Mouse (Mus musculus): Measurements from ENCODE around the gene Dcpp1. TPM values are rescaled to one million over a fixed set of nuclear protein-coding genes. Genes with fewer than 3 reads are reported as not detected.
A peak's percentile ranks its signal among the peaks of the same experiment; 100 is the strongest.

Dcpp1 gene
- polyA plus RNA-seq, 1 experiment from 2014 or later: not detected

GRCm38 (mm10) chr17:23853292-23853691 lies 27.4 kb upstream of the Dcpp1 start:
- H3K9ac ChIP-seq (ENCODE audit: low read depth, low read length): no peak overlapping the region
- no peaks in the 10 kb centered on the region for H3K4me1 ChIP-seq (ENCODE audit: control insufficient read depth, insufficient read depth, low read depth, low read length)
- no peak for ATAC-seq
- H3K36me3 ChIP-seq (ENCODE audit: control insufficient read depth, insufficient read depth, low read length): no peaks in the 10 kb centered on the region
- no peak overlapping the region for H3K4me3 ChIP-seq (ENCODE audit: low read length)
- H3K27ac ChIP-seq (ENCODE audit: low read depth, low read length): no peak overlapping the region
- no peaks in the 10 kb centered on the region for H3K27me3 ChIP-seq (replicated peaks; ENCODE audit: control insufficient read depth, insufficient read depth, low read length)
- 35% methylated on average over 5 of the region's 5 CpGs for WGBS
- no peak overlapping the region for H3K4me2 ChIP-seq (ENCODE audit: low read length)
- H3K9me3 ChIP-seq (ENCODE audit: control insufficient read depth, low read length): no peaks in the 10 kb centered on the region

DNA sequence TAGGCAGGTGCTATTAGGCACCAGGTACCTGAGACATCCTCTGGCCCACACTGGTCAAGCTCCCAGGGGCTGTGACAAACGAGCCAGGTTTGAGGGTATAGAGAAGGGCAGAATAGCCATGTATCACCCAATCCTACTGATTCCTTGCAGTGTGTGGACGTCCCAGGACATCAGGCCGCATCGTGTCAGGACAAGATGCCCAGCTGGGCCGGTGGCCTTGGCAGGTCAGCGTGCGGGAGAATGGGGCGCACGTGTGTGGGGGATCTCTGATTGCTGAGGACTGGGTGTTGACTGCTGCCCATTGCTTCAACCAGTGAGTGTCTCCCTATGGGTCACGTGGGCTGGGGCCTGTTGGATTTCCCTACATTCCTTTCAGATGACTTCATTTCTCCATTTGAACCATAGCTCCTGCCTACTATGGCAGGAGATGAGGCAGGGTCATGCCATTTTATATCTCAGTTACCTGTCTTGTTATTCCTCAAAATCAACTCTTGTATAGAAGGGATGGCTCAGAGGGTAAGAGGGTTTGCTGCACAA lies 26.4 kb upstream of the Dcpp1 start:
- Histone ChIP-seq H3K4me1 (ENCODE audit: control insufficient read depth, insufficient read depth, low read depth, low read length) (no peaks in the 10 kb centered on the region), H3K36me3 (ENCODE audit: control insufficient read depth, insufficient read depth, low read length) (no peaks in the 10 kb centered on the region), H3K9me3 (ENCODE audit: control insufficient read depth, low read length) (no peaks in the 10 kb centered on the region), H3K4me3 (ENCODE audit: low read length) (no peak overlapping the region), H3K27me3 (replicated peaks; ENCODE audit: control insufficient read depth, insufficient read depth, low read length) (no peaks in the 10 kb centered on the region), H3K4me2 (ENCODE audit: low read length) (no peak overlapping the region), H3K9ac (ENCODE audit: low read depth, low read length) (no peak overlapping the region), H3K27ac (ENCODE audit: low read depth, low read length) (no peak overlapping the region)
- WGBS: 91% methylated on average over 10 of the region's 10 CpGs
- no peak for ATAC-seq

- WGBS: 83% methylated on average over 6 of the region's 6 CpGs
- no peaks in the 10 kb centered on the region for H3K4me1 ChIP-seq (ENCODE audit: control insufficient read depth, insufficient read depth, low read depth, low read length)
- no peaks in the 10 kb centered on the region for H3K36me3 ChIP-seq (ENCODE audit: control insufficient read depth, insufficient read depth, low read length)
- H3K4me2 ChIP-seq (ENCODE audit: low read length): no peak overlapping the region
- no peak overlapping the region for H3K27ac ChIP-seq (ENCODE audit: low read depth, low read length)
- no peak overlapping the region for H3K9ac ChIP-seq (ENCODE audit: low read depth, low read length)
- ATAC-seq: no peak
- no peaks in the 10 kb centered on the region for H3K9me3 ChIP-seq (ENCODE audit: control insufficient read depth, low read length)
- no peaks in the 10 kb centered on the region for H3K27me3 ChIP-seq (replicated peaks; ENCODE audit: control insufficient read depth, insufficient read depth, low read length)
- H3K4me3 ChIP-seq (ENCODE audit: low read length): no peak overlapping the region
These were observed 23.5 kb upstream of the Dcpp1 start for GRCm38 (mm10) chr17:23857193-23857592.

DNA sequence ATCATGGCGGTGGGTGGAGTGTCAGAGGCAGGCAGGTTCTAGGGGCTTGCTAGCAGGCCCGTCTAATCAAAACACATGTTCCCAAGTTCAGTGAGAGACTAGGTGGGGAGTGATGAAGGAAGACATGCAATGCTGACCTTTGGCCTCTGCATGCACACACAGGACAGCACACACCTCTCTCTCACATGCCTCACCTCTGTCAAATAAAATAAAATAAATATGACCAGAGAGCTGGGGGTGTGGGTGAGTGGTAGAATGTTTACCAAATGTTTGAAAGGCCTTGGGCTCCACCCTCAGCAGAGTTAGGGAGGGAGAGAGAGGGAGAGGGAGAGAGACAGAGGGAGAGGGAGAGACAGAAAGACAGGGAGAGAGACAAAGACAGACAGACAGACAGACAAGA lies 22.8 kb upstream of the Dcpp1 start:
- ATAC-seq: no peak
- H3K9ac ChIP-seq (ENCODE audit: low read depth, low read length): no peak overlapping the region
- H3K4me3 ChIP-seq (ENCODE audit: low read length): no peak overlapping the region
- no peaks in the 10 kb centered on the region for H3K27me3 ChIP-seq (replicated peaks; ENCODE audit: control insufficient read depth, insufficient read depth, low read length)
- no peaks in the 10 kb centered on the region for H3K9me3 ChIP-seq (ENCODE audit: control insufficient read depth, low read length)
- H3K27ac ChIP-seq (ENCODE audit: low read depth, low read length): no peak overlapping the region
- H3K4me1 ChIP-seq (ENCODE audit: control insufficient read depth, insufficient read depth, low read depth, low read length): no peaks in the 10 kb centered on the region
- H3K36me3 ChIP-seq (ENCODE audit: control insufficient read depth, insufficient read depth, low read length): no peaks in the 10 kb centered on the region
- 88% methylated on average over 2 of the region's 2 CpGs for WGBS
- H3K4me2 ChIP-seq (ENCODE audit: low read length): no peak overlapping the region

GRCm38 (mm10) chr17:23862926-23863325 lies 17.8 kb upstream of the Dcpp1 start:
- ATAC-seq: no peak
- WGBS: 71% methylated on average over 4 of the region's 4 CpGs
- Histone ChIP-seq H3K4me2 (ENCODE audit: low read length) (no peak overlapping the region), H3K4me1 (ENCODE audit: control insufficient read depth, insufficient read depth, low read depth, low read length) (no peaks in the 10 kb centered on the region), H3K27me3 (replicated peaks; ENCODE audit: control insufficient read depth, insufficient read depth, low read length) (no peaks in the 10 kb centered on the region), H3K9me3 (ENCODE audit: control insufficient read depth, low read length) (no peaks in the 10 kb centered on the region), H3K9ac (ENCODE audit: low read depth, low read length) (no peak overlapping the region), H3K27ac (ENCODE audit: low read depth, low read length) (no peak overlapping the region), H3K4me3 (ENCODE audit: low read length) (no peak overlapping the region), H3K36me3 (ENCODE audit: control insufficient read depth, insufficient read depth, low read length) (no peaks in the 10 kb centered on the region)

GRCm38 (mm10) chr17:23867756-23868155 lies 12.9 kb upstream of the Dcpp1 start, which contains the start of gene Prss21:
TSS of gene Prss21 (plus strand) at chr17:23868056.
- Histone ChIP-seq H3K36me3 (ENCODE audit: control insufficient read depth, insufficient read depth, low read length) (no peaks in the 10 kb centered on the region), H3K9ac (ENCODE audit: low read depth, low read length) (no peak within 1 kb of the TSS), H3K27me3 (replicated peaks; ENCODE audit: control insufficient read depth, insufficient read depth, low read length) (no peaks in the 10 kb centered on the region), H3K4me3 (ENCODE audit: low read length) (no peak within 1 kb of the TSS), H3K4me2 (ENCODE audit: low read length) (no peak within 1 kb of the TSS), H3K27ac (ENCODE audit: low read depth, low read length) (no peak within 1 kb of the TSS), H3K4me1 (ENCODE audit: control insufficient read depth, insufficient read depth, low read depth, low read length) (no peaks in the 10 kb centered on the region), H3K9me3 (ENCODE audit: control insufficient read depth, low read length) (no peaks in the 10 kb centered on the region)
- ATAC-seq: no peak
- 85% methylated on average over 15 of the region's 15 CpGs for WGBS

GRCm38 (mm10) chr17:23868513-23868912 lies 12.2 kb upstream of the Dcpp1 start:
- 90% methylated on average over 11 of the region's 11 CpGs for WGBS
- Histone ChIP-seq H3K4me3 (ENCODE audit: low read length) (no peak overlapping the region), H3K4me2 (ENCODE audit: low read length) (no peak overlapping the region), H3K36me3 (ENCODE audit: control insufficient read depth, insufficient read depth, low read length) (no peaks in the 10 kb centered on the region), H3K4me1 (ENCODE audit: control insufficient read depth, insufficient read depth, low read depth, low read length) (no peaks in the 10 kb centered on the region), H3K9ac (ENCODE audit: low read depth, low read length) (no peak overlapping the region), H3K9me3 (ENCODE audit: control insufficient read depth, low read length) (no peaks in the 10 kb centered on the region), H3K27ac (ENCODE audit: low read depth, low read length) (no peak overlapping the region), H3K27me3 (replicated peaks; ENCODE audit: control insufficient read depth, insufficient read depth, low read length) (no peaks in the 10 kb centered on the region)
- ATAC-seq: no peak

- no peak for ATAC-seq
- no peak overlapping the region for H3K4me3 ChIP-seq (ENCODE audit: low read length)
- H3K4me2 ChIP-seq (ENCODE audit: low read length): no peak overlapping the region
- no peaks in the 10 kb centered on the region for H3K4me1 ChIP-seq (ENCODE audit: control insufficient read depth, insufficient read depth, low read depth, low read length)
- no peak overlapping the region for H3K9ac ChIP-seq (ENCODE audit: low read depth, low read length)
- H3K36me3 ChIP-seq (ENCODE audit: control insufficient read depth, insufficient read depth, low read length): no peaks in the 10 kb centered on the region
- no peaks in the 10 kb centered on the region for H3K9me3 ChIP-seq (ENCODE audit: control insufficient read depth, low read length)
- no peak overlapping the region for H3K27ac ChIP-seq (ENCODE audit: low read depth, low read length)
- no peaks in the 10 kb centered on the region for H3K27me3 ChIP-seq (replicated peaks; ENCODE audit: control insufficient read depth, insufficient read depth, low read length)
- WGBS: 39% methylated on average over 8 of the region's 8 CpGs
These were observed 6.5 kb upstream of the Dcpp1 start for GRCm38 (mm10) chr17:23873884-23874856.

DNA sequence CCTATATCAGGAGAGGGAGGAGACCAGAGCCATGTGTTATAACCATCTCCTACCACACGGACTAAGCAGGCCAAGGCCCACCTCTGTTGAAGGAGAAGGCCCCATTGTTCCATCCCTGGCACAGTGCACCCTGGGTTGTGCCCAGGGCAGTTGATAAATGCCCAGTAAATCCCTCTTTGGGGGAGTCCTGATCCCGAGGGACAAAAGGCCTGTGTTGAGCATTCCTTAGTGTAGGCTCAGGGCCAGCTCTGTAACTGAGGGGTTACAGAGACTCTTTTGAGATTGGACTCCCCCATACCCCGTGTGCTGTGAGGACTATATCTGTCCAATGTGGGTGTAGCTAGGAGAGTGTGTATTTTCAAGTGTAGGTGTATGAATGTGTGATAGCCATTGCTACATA lies 3.9 kb upstream of the Dcpp1 start:
- WGBS: 61% methylated on average over 3 of the region's 3 CpGs
- Histone ChIP-seq H3K4me3 (ENCODE audit: low read length) (no peak overlapping the region), H3K27me3 (replicated peaks; ENCODE audit: control insufficient read depth, insufficient read depth, low read length) (no peaks in the 10 kb centered on the region), H3K9ac (ENCODE audit: low read depth, low read length) (no peak overlapping the region), H3K4me2 (ENCODE audit: low read length) (no peak overlapping the region), H3K9me3 (ENCODE audit: control insufficient read depth, low read length) (no peaks in the 10 kb centered on the region), H3K36me3 (ENCODE audit: control insufficient read depth, insufficient read depth, low read length) (no peaks in the 10 kb centered on the region), H3K27ac (ENCODE audit: low read depth, low read length) (peak overlapping the region; percentile 45; the same call in 1 of the 2 replicates), H3K4me1 (ENCODE audit: control insufficient read depth, insufficient read depth, low read depth, low read length) (no peaks in the 10 kb centered on the region)
- peak; percentile 94 for ATAC-seq

Data from hindbrain, embryonic 16.5 days (tissue).